Mouse (Mus musculus): ENCODE measurements around the gene Rasa3. TPM values are rescaled to one million over a fixed set of nuclear protein-coding genes. Genes with fewer than 3 reads are reported as not detected.

The Rasa3 gene
- polyA plus RNA-seq, 1 experiment from 2014 or later: 37.4 TPM

GRCm38 (mm10) chr8:13697196-13697595, 19.8 kb upstream of the Rasa3 start:
- Histone ChIP-seq H3K4me3 (replicated peaks) (no peak overlapping the region), H3K4me2 (replicated peaks) (no peak overlapping the region), H3K27ac (replicated peaks) (no peak overlapping the region), H3K4me1 (no peaks in the 10 kb centered on the region), H3K9me3 (replicated peaks) (no peaks in the 10 kb centered on the region), H3K27me3 (no peaks in the 10 kb centered on the region), H3K36me3 (no peaks in the 10 kb centered on the region), H3K9ac (no peak overlapping the region)
- ATAC-seq (ENCODE audit: insufficient number of reproducible peaks, low FRiP score, low TSS enrichment, low read depth): no peak
- WGBS: 62% methylated on average over 8 of the region's 8 CpGs

- Histone ChIP-seq H3K27ac (replicated peaks) (no peak overlapping the region), H3K4me1 (no peaks in the 10 kb centered on the region), H3K36me3 (no peaks in the 10 kb centered on the region), H3K4me3 (replicated peaks) (no peak overlapping the region), H3K9me3 (replicated peaks) (no peaks in the 10 kb centered on the region), H3K27me3 (no peaks in the 10 kb centered on the region), H3K9ac (no peak overlapping the region), H3K4me2 (replicated peaks) (no peak overlapping the region)
- ATAC-seq (ENCODE audit: insufficient number of reproducible peaks, low FRiP score, low TSS enrichment, low read depth): no peak
- WGBS: 74% methylated on average over 4 of the region's 4 CpGs
Measured at GRCm38 (mm10) chr8:13696157-13696556, 18.8 kb upstream of the Rasa3 start.

GRCm38 (mm10) chr8:13695203-13695867, 17.9 kb upstream of the Rasa3 start:
- H3K9ac ChIP-seq: no peak overlapping the region
- H3K9me3 ChIP-seq (replicated peaks): no peaks in the 10 kb centered on the region
- no peak overlapping the region for H3K4me3 ChIP-seq (replicated peaks)
- no peaks in the 10 kb centered on the region for H3K36me3 ChIP-seq
- 85% methylated on average over 10 of the region's 10 CpGs for WGBS
- H3K27ac ChIP-seq (replicated peaks): no peak overlapping the region
- H3K27me3 ChIP-seq: no peaks in the 10 kb centered on the region
- ATAC-seq (ENCODE audit: insufficient number of reproducible peaks, low FRiP score, low TSS enrichment, low read depth): no peak
- no peaks in the 10 kb centered on the region for H3K4me1 ChIP-seq
- no peak overlapping the region for H3K4me2 ChIP-seq (replicated peaks)

GRCm38 (mm10) chr8:13694735-13695134, 17.3 kb upstream of the Rasa3 start:
- ATAC-seq (ENCODE audit: insufficient number of reproducible peaks, low FRiP score, low TSS enrichment, low read depth): no peak
- no peak overlapping the region for H3K27ac ChIP-seq (replicated peaks)
- H3K4me1 ChIP-seq: no peaks in the 10 kb centered on the region
- no peaks in the 10 kb centered on the region for H3K27me3 ChIP-seq
- no peaks in the 10 kb centered on the region for H3K9me3 ChIP-seq (replicated peaks)
- H3K4me2 ChIP-seq (replicated peaks): no peak overlapping the region
- no peak overlapping the region for H3K4me3 ChIP-seq (replicated peaks)
- H3K36me3 ChIP-seq: no peaks in the 10 kb centered on the region
- no peak overlapping the region for H3K9ac ChIP-seq
- 51% methylated on average over 12 of the region's 12 CpGs for WGBS

GRCm38 (mm10) chr8:13692302-13693066, 15.1 kb upstream of the Rasa3 start:
- Histone ChIP-seq H3K27ac (replicated peaks) (no peak overlapping the region), H3K36me3 (no peaks in the 10 kb centered on the region), H3K9ac (no peak overlapping the region), H3K4me3 (replicated peaks) (no peak overlapping the region), H3K4me2 (replicated peaks) (no peak overlapping the region), H3K27me3 (no peaks in the 10 kb centered on the region), H3K4me1 (0 out of 2 replicates have a peak, but pooled peaks cover 2% of the 10 kb centered on the region), H3K9me3 (replicated peaks) (no peaks in the 10 kb centered on the region)
- no peak for ATAC-seq (ENCODE audit: insufficient number of reproducible peaks, low FRiP score, low TSS enrichment, low read depth)
- WGBS: 73% methylated on average over 10 of the region's 10 CpGs

GRCm38 (mm10) chr8:13689331-13689730, 11.9 kb upstream of the Rasa3 start:
- H3K4me3 ChIP-seq (replicated peaks): no peak overlapping the region
- WGBS: 77% methylated on average over 5 of the region's 5 CpGs

GRCm38 (mm10) chr8:13688461-13688860, 11.1 kb upstream of the Rasa3 start:
- H3K36me3 ChIP-seq: no peaks in the 10 kb centered on the region
- no peak overlapping the region for H3K4me3 ChIP-seq (replicated peaks)
- no peaks in the 10 kb centered on the region for H3K27me3 ChIP-seq
- peaks cover 12% of the 10 kb centered on the region for H3K4me1 ChIP-seq
- no peaks in the 10 kb centered on the region for H3K9me3 ChIP-seq (replicated peaks)
- no peak for ATAC-seq (ENCODE audit: insufficient number of reproducible peaks, low FRiP score, low TSS enrichment, low read depth)
- no peak overlapping the region for H3K9ac ChIP-seq
- H3K4me2 ChIP-seq (replicated peaks): no peak overlapping the region
- 58% methylated on average over 6 of the region's 6 CpGs for WGBS
- H3K27ac ChIP-seq (replicated peaks): no peak overlapping the region

More at GRCm38 (mm10) chr8:13689331-13689730, 11.9 kb upstream of the Rasa3 start:
- Histone ChIP-seq H3K4me1 (0 out of 2 replicates have a peak, but pooled peaks cover 4% of the 10 kb centered on the region), H3K27me3 (no peaks in the 10 kb centered on the region), H3K27ac (replicated peaks) (no peak overlapping the region), H3K9me3 (replicated peaks) (no peaks in the 10 kb centered on the region), H3K4me2 (replicated peaks) (no peak overlapping the region), H3K9ac (no peak overlapping the region), H3K36me3 (no peaks in the 10 kb centered on the region)
- no peak for ATAC-seq (ENCODE audit: insufficient number of reproducible peaks, low FRiP score, low TSS enrichment, low read depth)

- Histone ChIP-seq H3K27ac (replicated peaks) (no peak overlapping the region), H3K4me1 (peaks cover 15% of the 10 kb centered on the region), H3K27me3 (no peaks in the 10 kb centered on the region), H3K9me3 (replicated peaks) (no peaks in the 10 kb centered on the region), H3K4me3 (replicated peaks) (no peak overlapping the region), H3K36me3 (no peaks in the 10 kb centered on the region), H3K9ac (no peak overlapping the region), H3K4me2 (replicated peaks) (no peak overlapping the region)
- 69% methylated on average over 4 of the region's 4 CpGs for WGBS
- ATAC-seq (ENCODE audit: insufficient number of reproducible peaks, low FRiP score, low TSS enrichment, low read depth): no peak
Measured at GRCm38 (mm10) chr8:13687941-13688340, 10.5 kb upstream of the Rasa3 start.

- Histone ChIP-seq H3K9me3 (replicated peaks) (no peaks in the 10 kb centered on the region), H3K4me3 (replicated peaks) (no peak overlapping the region), H3K36me3 (no peaks in the 10 kb centered on the region), H3K27ac (replicated peaks) (no peak overlapping the region), H3K9ac (no peak overlapping the region), H3K27me3 (no peaks in the 10 kb centered on the region), H3K4me1 (peaks cover 15% of the 10 kb centered on the region), H3K4me2 (replicated peaks) (no peak overlapping the region)
- no peak for ATAC-seq (ENCODE audit: insufficient number of reproducible peaks, low FRiP score, low TSS enrichment, low read depth)
- WGBS: 91% methylated on average over 8 of the region's 8 CpGs
Measured at GRCm38 (mm10) chr8:13687101-13687717, 9.8 kb upstream of the Rasa3 start.

GRCm38 (mm10) chr8:13686426-13686825, 9.0 kb upstream of the Rasa3 start:
- no peak for ATAC-seq (ENCODE audit: insufficient number of reproducible peaks, low FRiP score, low TSS enrichment, low read depth)
- Histone ChIP-seq H3K27ac (replicated peaks) (no peak overlapping the region), H3K9me3 (replicated peaks) (no peaks in the 10 kb centered on the region), H3K4me1 (peaks cover 15% of the 10 kb centered on the region), H3K4me3 (replicated peaks) (no peak overlapping the region), H3K36me3 (no peaks in the 10 kb centered on the region), H3K9ac (no peak overlapping the region), H3K4me2 (replicated peaks) (no peak overlapping the region), H3K27me3 (no peaks in the 10 kb centered on the region)
- 67% methylated on average over 7 of the region's 7 CpGs for WGBS

- no peak overlapping the region for H3K9ac ChIP-seq
- no peak overlapping the region for H3K4me2 ChIP-seq (replicated peaks)
- no peak overlapping the region for H3K27ac ChIP-seq (replicated peaks)
- no peak overlapping the region for H3K4me3 ChIP-seq (replicated peaks)
- no peak for ATAC-seq (ENCODE audit: insufficient number of reproducible peaks, low FRiP score, low TSS enrichment, low read depth)
- H3K36me3 ChIP-seq: no peaks in the 10 kb centered on the region
- no peaks in the 10 kb centered on the region for H3K27me3 ChIP-seq
- 83% methylated on average over 16 of the region's 16 CpGs for WGBS
- no peaks in the 10 kb centered on the region for H3K9me3 ChIP-seq (replicated peaks)
- H3K4me1 ChIP-seq: peaks cover 15% of the 10 kb centered on the region
Measured at GRCm38 (mm10) chr8:13685674-13686314, 8.4 kb upstream of the Rasa3 start.
